Mouse (Mus musculus): ENCODE measurements around the gene Nup188.

Gene Nup188

DNA sequence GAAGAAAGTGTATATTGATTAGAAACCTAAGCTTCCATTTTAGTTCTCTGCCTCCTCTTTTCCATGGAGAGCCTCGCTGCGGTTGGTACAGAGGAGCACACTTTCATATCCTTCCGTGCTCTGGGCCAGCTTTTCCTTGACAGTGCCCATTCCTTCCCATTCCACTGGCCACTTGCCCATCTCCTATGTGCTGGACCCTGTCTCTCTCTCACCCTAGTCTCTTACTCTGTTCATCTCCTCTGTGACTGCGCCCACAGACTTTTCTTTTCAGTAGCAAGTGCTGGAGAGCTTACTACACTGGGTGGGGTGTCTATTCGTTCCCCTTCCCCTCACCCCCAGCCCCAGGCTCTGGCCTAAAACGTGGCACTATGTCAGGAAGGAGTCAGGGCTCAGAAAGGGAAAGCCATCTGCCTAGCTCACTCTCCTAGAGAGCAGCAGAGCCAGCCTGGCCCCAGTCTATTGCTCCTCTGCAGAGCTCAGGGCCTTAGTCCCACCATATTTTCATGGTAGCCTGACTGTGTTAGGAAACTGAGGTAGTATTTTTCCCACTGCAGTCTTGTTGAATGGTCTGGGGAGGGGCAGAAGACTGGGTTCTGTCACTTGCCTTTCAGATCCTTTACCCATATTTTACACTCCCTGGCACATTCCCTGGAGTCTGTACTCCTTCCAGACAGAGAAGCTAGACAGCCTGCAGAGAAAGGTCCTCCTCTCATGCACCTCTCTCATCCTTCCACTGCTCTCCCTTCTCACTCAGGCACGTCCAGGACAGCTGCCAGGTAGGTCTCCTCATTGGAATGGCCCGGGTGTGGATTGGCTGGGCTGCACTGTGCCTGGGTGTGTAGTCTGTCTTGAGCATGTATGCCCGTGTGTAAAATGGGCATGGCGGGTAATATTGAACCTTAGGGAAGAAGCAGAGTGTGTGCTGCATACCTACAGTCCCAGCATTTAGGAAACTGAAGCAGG is 35.8 kb upstream of the Nup188 start:
- no peak for DNase-seq (ENCODE audit: low read depth, low spot score)

DNA sequence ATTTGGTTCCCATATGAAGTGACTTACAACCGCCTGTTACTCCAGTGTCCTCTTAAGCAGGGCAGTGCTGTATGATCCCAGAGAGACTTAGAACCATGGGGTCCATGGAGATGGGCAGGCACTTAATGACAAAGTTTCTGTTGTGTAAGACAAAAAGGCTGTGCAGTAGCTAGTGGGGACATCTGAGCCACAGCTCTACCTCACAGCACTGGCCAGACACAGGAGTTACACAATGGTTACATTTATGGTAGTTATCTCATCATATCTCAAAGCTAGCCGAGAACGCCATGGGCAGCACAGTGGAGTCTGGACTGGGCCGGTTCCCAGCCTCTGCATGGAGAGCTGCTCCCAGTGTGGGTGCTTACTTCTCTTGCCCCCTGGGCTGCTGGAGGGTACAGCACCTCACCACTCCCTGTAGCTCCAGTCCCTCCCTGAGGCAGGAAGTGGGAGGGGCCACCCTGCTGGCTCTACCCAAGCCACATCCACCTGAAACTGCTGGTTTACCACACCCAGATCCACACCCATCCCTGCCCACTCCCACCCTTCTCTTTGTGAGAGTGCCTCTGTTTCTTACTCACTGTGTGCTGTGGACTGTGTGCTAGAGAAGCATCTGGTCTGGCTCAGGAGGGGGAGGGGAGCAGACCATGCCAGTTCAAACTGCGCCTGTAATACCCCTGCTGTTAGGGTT is 34.6 kb upstream of the Nup188 start:
- Histone ChIP-seq H3K36me3 (ENCODE audit: control insufficient read depth, insufficient read depth, low read length, poor library complexity, severe bottlenecking) (peaks cover 6% of the 10 kb centered on the region), H3K27me3 (ENCODE audit: control insufficient read depth, insufficient read depth, low read length, poor library complexity, severe bottlenecking) (no peaks in the 10 kb centered on the region)
- peak; percentile 74 for DNase-seq (ENCODE audit: low read depth, low spot score)

More for the DNA sequence above, 35.8 kb upstream of the Nup188 start:
- H3K36me3 ChIP-seq (ENCODE audit: control insufficient read depth, insufficient read depth, low read length, poor library complexity, severe bottlenecking) = peaks cover 1% of the 10 kb centered on the region
- H3K27me3 ChIP-seq (ENCODE audit: control insufficient read depth, insufficient read depth, low read length, poor library complexity, severe bottlenecking) = no peaks in the 10 kb centered on the region

DNA sequence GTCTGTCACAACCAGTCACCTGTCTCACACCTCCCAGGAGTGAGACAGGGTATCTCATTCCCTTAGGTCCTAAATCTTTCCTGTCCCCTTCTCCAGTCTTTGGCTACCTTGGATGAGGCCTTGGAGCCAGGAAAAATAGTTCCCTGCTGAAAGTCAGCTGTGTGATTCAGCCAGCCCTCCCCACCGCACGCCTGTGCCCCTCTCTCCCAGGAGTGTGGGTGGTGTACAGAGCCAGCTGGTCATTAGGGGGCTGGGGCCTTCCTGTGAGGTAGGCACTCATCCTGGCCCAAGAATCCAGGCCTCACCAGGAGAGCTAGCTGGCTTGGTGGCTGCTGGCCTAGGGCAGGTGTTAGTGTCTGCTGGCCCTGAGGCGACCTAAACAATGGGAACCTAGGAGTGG is 33.7 kb upstream of the Nup188 start:
- Histone ChIP-seq H3K27me3 (ENCODE audit: control insufficient read depth, insufficient read depth, low read length, poor library complexity, severe bottlenecking) (no peaks in the 10 kb centered on the region), H3K36me3 (ENCODE audit: control insufficient read depth, insufficient read depth, low read length, poor library complexity, severe bottlenecking) (peaks cover 9% of the 10 kb centered on the region)
- no peak for DNase-seq (ENCODE audit: low read depth, low spot score)

DNA sequence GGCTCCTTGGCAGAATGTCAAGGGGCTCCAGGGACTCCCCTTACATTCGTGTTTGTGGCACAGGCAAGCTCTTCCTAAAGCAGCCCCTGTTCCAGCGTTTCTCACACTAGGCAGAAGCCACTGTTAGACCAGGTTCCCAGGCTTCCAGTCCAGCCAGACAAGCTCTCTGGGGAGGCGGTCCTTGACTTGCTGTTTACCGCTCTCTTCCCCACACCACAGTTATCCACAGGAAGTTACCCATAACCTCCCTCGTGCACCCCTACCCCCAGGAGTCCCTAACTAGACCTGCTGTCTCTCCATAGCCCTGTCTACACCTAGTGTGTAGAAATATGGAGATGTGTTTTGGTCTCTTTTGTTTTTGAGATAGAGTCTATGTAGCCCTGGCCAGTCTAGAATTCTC is 32.4 kb upstream of the Nup188 start:
- Histone ChIP-seq H3K27me3 (ENCODE audit: control insufficient read depth, insufficient read depth, low read length, poor library complexity, severe bottlenecking) (no peaks in the 10 kb centered on the region), H3K36me3 (ENCODE audit: control insufficient read depth, insufficient read depth, low read length, poor library complexity, severe bottlenecking) (peaks cover 11% of the 10 kb centered on the region)
- DNase-seq (ENCODE audit: low read depth, low spot score) = no peak

DNA sequence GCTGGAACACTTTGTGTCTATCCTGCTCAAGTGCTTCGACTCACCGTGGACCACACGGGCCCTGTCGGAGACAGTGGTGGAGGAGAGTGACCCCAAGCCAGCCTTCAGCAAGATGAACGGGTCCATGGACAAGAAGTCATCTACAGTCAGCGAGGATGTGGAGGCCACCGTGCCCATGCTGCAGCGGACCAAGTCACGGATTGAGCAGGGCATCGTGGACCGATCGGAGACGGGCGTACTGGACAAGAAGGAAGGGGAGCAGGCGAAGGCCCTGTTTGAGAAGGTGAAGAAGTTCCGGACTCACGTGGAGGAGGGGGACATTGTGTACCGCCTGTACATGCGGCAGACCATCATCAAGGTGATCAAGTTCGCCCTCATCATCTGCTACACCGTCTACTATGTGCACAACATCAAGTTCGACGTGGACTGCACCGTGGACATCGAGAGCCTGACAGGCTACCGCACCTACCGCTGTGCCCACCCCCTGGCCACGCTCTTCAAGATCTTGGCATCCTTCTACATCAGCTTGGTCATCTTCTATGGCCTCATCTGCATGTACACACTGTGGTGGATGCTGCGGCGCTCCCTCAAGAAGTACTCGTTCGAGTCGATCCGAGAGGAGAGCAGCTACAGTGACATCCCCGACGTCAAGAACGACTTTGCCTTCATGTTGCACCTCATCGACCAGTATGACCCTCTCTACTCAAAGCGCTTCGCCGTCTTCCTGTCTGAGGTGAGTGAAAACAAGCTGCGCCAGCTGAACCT is 30.4 kb upstream of the Nup188 start:
- Histone ChIP-seq H3K27me3 (ENCODE audit: control insufficient read depth, insufficient read depth, low read length, poor library complexity, severe bottlenecking) (no peaks in the 10 kb centered on the region), H3K36me3 (ENCODE audit: control insufficient read depth, insufficient read depth, low read length, poor library complexity, severe bottlenecking) (peaks cover 11% of the 10 kb centered on the region)
- no peak for DNase-seq (ENCODE audit: low read depth, low spot score)

DNA sequence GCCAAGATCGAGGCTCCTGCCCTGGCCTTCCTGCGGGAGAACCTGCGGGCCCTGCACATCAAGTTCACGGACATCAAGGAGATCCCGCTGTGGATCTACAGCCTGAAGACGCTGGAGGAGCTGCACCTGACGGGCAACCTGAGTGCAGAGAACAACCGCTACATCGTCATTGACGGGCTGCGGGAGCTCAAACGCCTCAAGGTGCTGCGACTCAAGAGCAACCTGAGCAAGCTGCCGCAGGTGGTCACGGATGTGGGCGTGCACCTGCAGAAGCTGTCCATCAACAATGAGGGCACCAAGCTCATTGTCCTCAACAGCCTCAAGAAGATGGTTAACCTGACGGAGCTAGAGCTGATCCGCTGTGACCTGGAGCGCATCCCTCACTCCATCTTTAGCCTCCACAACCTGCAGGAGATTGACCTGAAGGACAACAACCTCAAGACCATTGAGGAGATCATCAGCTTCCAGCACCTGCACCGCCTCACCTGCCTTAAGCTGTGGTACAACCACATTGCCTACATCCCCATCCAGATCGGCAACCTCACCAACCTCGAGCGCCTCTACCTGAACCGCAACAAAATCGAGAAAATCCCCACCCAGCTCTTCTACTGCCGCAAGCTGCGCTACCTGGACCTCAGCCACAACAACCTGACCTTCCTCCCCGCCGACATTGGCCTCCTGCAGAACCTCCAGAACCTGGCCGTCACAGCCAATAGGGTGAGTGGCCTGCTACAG is 29.4 kb upstream of the Nup188 start:
- Histone ChIP-seq H3K27me3 (ENCODE audit: control insufficient read depth, insufficient read depth, low read length, poor library complexity, severe bottlenecking) (no peaks in the 10 kb centered on the region), H3K36me3 (ENCODE audit: control insufficient read depth, insufficient read depth, low read length, poor library complexity, severe bottlenecking) (peaks cover 11% of the 10 kb centered on the region)
- DNase-seq (ENCODE audit: low read depth, low spot score) = no peak

DNA sequence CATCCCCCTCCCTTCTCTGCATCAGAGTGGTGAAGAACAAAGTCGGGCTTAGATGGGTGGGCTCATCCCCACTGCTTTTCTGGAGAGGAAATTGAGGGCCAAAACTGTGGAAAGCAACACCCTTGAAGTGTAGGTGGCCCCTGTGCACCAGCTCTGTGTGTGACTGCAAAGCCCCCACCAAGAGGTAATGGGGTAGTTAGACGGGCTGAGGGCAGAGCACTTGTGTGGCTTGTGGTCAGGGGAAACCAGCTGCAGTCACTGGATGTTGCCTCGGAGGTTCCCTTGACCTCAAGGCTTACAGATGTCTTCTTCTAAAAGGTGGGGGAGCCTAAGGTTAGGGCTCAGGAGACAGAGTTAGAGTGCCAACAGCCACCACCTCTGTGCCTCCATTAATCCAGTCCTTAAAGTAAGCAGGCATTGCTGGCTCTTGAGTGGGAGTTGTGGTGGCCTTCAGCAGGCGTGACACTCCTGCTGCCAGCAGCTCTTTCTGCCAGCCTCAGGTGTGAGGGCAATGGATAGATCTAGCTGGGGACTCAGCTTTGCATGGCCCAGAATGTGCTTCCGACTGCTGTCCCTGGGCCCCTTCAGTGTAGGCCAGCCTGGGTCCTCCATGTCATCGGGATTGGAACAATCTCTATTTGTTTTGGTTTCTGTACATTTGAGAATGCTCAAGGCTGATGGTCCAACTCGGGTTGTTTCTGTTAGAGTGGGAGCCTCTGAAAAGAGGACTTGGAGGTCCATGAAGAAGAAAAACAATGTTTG is 28.3 kb upstream of the Nup188 start:
- no peaks in the 10 kb centered on the region for H3K27me3 ChIP-seq (ENCODE audit: control insufficient read depth, insufficient read depth, low read length, poor library complexity, severe bottlenecking)
- H3K36me3 ChIP-seq (ENCODE audit: control insufficient read depth, insufficient read depth, low read length, poor library complexity, severe bottlenecking) = peaks cover 11% of the 10 kb centered on the region
- no peak for DNase-seq (ENCODE audit: low read depth, low spot score)

DNA sequence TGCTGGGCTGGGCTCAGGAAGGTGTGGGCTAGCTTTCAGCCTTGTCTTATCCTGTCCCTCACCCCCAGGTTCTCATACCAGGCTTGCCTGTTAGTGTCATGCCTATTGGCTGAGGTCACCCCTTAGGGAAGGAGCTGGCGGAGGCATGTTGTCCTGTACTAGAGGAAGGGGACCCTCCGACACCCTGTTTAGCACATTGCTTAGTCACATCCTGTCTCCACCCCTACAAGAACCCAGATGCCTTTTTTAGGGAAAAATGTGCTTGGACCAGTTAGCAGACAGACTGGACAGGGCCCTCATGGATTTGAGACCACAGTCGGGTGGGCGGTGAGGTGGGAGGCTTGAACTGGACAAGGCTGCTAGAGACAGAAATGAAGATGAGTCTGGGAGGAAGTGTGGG is 27.6 kb upstream of the Nup188 start:
- peaks cover 15% of the 10 kb centered on the region for H3K36me3 ChIP-seq (ENCODE audit: control insufficient read depth, insufficient read depth, low read length, poor library complexity, severe bottlenecking)
- DNase-seq (ENCODE audit: low read depth, low spot score) = no peak
- no peaks in the 10 kb centered on the region for H3K27me3 ChIP-seq (ENCODE audit: control insufficient read depth, insufficient read depth, low read length, poor library complexity, severe bottlenecking)

DNA sequence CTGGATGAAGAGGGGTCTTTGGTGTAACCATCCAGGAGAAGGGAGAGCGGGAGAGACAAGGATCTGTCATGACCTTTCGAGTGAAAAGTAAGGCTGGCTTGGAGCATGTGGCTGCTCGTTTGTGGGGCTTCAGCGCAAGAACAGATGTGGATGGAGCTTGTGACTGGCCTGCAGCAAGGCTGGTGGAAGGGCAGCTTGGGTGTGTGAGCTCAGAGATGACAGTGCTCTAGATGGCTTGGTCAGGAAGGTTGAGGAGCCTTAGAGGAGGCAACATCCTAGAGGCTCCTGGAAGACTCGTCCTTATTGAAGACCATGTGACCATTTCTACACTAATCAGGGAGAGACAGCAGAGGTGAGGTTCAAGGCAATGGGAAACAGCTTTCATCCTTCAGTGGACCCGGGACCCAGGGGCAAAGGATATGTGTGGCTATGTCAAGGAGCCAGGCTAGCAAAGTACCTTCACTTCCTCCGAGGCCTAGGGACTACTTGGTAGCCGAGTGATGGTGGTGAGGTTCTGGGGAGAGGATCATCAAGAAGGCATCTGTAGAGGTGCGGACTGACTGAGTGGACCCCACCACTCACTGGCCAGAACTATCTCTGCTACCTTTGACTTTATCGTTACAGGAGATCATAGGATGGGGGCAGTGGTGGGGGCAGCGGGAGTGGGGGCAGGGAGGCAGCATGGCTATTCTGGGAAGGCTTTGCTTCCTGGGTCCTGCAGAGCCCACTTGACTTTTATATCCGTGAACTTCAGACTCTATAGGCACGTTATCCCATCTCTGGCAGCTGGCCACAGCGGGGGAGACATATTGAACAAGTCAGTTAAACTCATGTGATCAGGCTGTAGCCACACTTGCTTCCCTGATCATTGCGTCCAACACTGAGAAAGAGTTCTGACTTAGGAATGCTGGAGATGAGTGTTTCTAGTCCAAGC is 26.8 kb upstream of the Nup188 start:
- Histone ChIP-seq H3K36me3 (ENCODE audit: control insufficient read depth, insufficient read depth, low read length, poor library complexity, severe bottlenecking) (peaks cover 15% of the 10 kb centered on the region), H3K27me3 (ENCODE audit: control insufficient read depth, insufficient read depth, low read length, poor library complexity, severe bottlenecking) (no peaks in the 10 kb centered on the region)
- DNase-seq (ENCODE audit: low read depth, low spot score) = no peak

DNA sequence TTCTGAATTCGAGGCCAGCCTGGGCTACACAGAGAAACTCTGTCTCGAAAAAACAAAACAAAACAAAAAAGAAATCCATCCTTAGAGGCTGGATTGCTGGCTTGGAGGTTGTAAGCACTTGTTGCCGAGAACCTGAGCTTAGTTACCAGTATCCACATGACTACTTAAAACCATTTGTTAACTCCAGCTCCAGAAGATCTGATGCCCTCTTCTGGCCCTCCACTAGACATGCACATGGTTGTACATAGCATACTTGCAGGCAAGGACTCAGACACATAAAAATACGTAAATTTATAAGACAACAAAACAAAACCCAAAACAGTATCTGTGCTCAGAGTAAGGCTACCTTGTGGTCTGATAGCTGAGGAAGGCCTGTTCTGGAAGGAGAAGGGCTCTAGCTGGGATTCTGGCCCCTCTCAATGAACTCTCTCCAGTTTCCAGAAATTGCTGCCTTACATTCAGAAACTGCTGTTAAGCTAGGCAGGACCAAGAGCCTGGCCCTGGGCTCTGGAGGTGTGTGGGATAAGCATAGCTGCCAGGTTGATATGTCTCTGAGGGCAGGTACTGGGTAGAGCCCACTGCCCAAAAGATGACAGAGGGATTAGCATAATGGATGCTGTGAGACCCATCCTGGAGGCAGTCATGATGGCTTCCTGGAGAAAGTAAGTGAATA is 25.0 kb upstream of the Nup188 start:
- peak; percentile 43 for DNase-seq (ENCODE audit: low read depth, low spot score)
- Histone ChIP-seq H3K36me3 (ENCODE audit: control insufficient read depth, insufficient read depth, low read length, poor library complexity, severe bottlenecking) (peaks cover 12% of the 10 kb centered on the region), H3K27me3 (ENCODE audit: control insufficient read depth, insufficient read depth, low read length, poor library complexity, severe bottlenecking) (no peaks in the 10 kb centered on the region)

DNA sequence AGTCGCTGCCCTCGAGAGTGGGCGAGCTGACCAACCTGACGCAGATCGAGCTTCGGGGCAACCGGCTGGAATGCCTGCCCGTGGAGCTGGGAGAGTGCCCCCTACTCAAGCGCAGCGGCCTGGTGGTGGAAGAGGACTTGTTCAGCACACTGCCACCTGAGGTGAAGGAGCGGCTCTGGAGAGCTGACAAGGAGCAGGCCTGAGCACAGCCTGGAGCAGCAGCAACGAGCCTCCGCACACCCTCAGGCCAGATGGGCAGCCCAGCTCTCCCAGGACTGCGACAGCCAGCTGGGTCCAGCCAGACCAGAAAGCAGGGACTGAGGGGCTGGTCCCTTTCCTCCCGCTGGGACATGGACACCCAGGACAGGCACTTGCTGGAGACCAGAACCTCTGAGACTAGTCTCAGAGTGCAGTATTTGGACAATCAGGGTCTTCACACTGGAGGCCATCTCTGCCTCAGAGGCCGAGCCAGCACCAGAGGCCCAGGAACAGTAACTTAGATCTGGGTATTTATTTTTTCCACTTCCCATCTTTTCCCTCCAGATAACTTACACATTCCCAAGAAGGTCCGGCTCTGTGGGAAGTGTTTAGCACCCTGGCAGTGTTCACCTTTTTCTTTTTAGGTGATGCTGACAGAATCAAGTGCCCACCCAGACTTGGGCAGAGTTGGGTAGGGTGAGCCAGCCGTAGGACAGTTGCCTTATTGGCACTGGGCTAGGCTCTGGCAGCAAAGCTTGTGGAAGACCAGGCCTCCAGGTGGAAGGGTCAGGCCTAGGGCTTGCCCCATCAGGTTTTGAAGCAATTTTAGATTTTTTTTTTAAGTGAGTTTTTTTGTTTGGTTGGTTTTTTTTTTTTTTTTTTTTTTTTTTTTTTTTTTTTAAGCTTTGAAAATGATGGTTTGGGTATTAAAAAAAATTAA is 24.0 kb upstream of the Nup188 start:
- H3K27me3 ChIP-seq (ENCODE audit: control insufficient read depth, insufficient read depth, low read length, poor library complexity, severe bottlenecking) = no peaks in the 10 kb centered on the region
- H3K36me3 ChIP-seq (ENCODE audit: control insufficient read depth, insufficient read depth, low read length, poor library complexity, severe bottlenecking) = peaks cover 6% of the 10 kb centered on the region
- DNase-seq (ENCODE audit: low read depth, low spot score) = no peak
